Mouse (Mus musculus): ENCODE results near the gene Hrk.

DNA sequence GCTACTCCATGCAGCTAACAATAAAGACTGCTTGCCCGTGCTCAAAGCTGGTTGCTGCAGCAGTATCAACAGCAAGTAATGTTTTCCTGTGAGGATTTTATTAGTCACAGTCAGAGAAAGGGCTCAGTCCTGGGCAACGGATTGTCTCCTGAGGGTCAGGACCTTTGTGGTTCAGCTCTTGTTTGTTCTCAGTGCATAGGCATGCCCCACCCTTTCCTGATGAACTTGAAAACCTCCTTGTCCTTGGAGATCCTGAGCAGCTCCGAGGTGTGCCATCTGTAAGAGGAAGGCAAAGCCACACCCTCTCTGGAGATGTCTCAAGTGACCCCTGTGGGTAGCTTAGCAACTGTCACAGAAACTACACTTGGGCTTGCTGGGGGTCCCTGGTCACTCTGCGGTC, 3.8 kb upstream of the Hrk start:
- TF ChIP-seq POLR2A (IDR thresholded peaks at IDR 0.05; ENCODE audit: insufficient read length, low read depth) (no peak), MYOG (IDR thresholded peaks at IDR 0.05; ENCODE audit: control insufficient read depth in 1 of 3, insufficient read depth in 1 of 3, insufficient read length in 2 of 3, low read depth in 2 of 3) (no peak), E2F4 (IDR thresholded peaks at IDR 0.05; ENCODE audit: insufficient read depth) (no peak), MAX (IDR thresholded peaks at IDR 0.05; ENCODE audit: low read depth) (no peak), USF1 (IDR thresholded peaks at IDR 0.05; ENCODE audit: low read depth) (no peak), TCF12 (IDR thresholded peaks at IDR 0.05; ENCODE audit: insufficient read depth, poor library complexity, severe bottlenecking) (no peak), SRF (IDR thresholded peaks at IDR 0.05; ENCODE audit: control insufficient read depth, insufficient read length, low read depth) (no peak), MYOD1 (IDR thresholded peaks at IDR 0.05; ENCODE audit: control insufficient read depth in 1 of 3, insufficient read length in 2 of 3, low read depth in 2 of 3) (no peak), POLR2AphosphoS2 (IDR thresholded peaks at IDR 0.05; ENCODE audit: insufficient read length, low read depth) (no peak)
